Mouse (Mus musculus) embryonic facial prominence, embryonic 14.5 days (tissue): ENCODE results near the gene Zscan4-ps2. TPM values are rescaled to one million over a fixed set of nuclear protein-coding genes. Genes with fewer than 3 reads are reported as not detected.
"Not testable (repeated sequence)": the region's sequence is repeated elsewhere in the genome, so short reads cannot be mapped to it uniquely, and the experiment has no call there.

Experiments used
- ATAC-seq: fragments of 200-750 bp; cut with Nextera tagmentation; 2 replicates; pipeline ENCODE4 v1.8.0; 2017; ENCODE audit warnings: low read depth, moderate number of reproducible peaks, moderate TSS enrichment
- DNase-seq: peaks from one replicate; pipeline ENCODE4 v3.0.0-alpha.2; 2015; ENCODE audit warnings: low spot score
- H3K27ac ChIP-seq: fragments of 300-500 bp; sonication (generic); replicated peaks from 2 replicates; pipeline ENCODE4 v1.5.1; 2014; ENCODE audit warnings: low read depth, mild to moderate bottlenecking, low read length, moderate library complexity
- H3K27me3 ChIP-seq: fragments of 300-500 bp; sonication (generic); replicated peaks from 2 replicates; pipeline ENCODE4 v1.6.1; 2014; ENCODE audit warnings: low read length; ENCODE audit not compliant: control insufficient read depth, insufficient read depth
- H3K36me3 ChIP-seq: fragments of 300-500 bp; sonication (generic); 2 replicates; pipeline ENCODE4 v1.6.1; 2014; ENCODE audit warnings: low read length, mixed read lengths; ENCODE audit not compliant: control insufficient read depth, insufficient read depth
- H3K4me1 ChIP-seq: fragments of 300-500 bp; sonication (generic); 2 replicates; pipeline ENCODE4 v1.6.1; 2014; ENCODE audit warnings: antibody characterized with exemption, low read length; ENCODE audit not compliant: control insufficient read depth, insufficient read depth
- H3K4me2 ChIP-seq: fragments of 300-500 bp; sonication (generic); 2 replicates; pipeline ENCODE4 v1.6.1; 2014; ENCODE audit warnings: low read depth, mild to moderate bottlenecking, low read length, moderate library complexity, mixed read lengths
- H3K4me3 ChIP-seq: fragments of 300-500 bp; sonication (generic); 2 replicates; pipeline ENCODE4 v1.5.1; 2014; ENCODE audit warnings: low read depth, mild to moderate bottlenecking, low read length
- H3K9ac ChIP-seq: fragments of 300-500 bp; sonication (generic); 2 replicates; pipeline ENCODE4 v1.6.1; 2014; ENCODE audit warnings: low read depth, mild to moderate bottlenecking, low read length, moderate library complexity, mixed read lengths
- H3K9me3 ChIP-seq: fragments of 300-500 bp; sonication (generic); 2 replicates; pipeline ENCODE4 v1.6.1; 2016; ENCODE audit warnings: low read length; ENCODE audit not compliant: control insufficient read depth
- WGBS: fragments of 180-500 bp; shearing (Covaris S2); extraction: QIAGEN DNeasy Blood & Tissue Kit; methylation state at CpG from one replicate; pipeline ENCODE4 v1.1.7; 2014; 5-methylcytosine and 5-hydroxymethylcytosine counted together
- polyA plus RNA-seq: library from polyadenylated mRNA; unstranded; fragments of >200 nt; fragmentation: Nextera tagmentation; extraction: Ambion mirVana; gene quantifications from 2 replicates; pipeline ENCODE4 v1.2.1, GENCODE M21; 2014

Zscan4-ps2 gene
- polyA plus RNA-seq = not detected in 2 replicates

- ATAC-seq = not testable (repeated sequence)
- WGBS = 69% methylated on average over 1 of the region's 1 CpGs
Observed at GRCm38 (mm10) chr7:11514010-11514409, at the start of gene Zscan4-ps2. Gene Zscan4-ps2, plus strand, starts transcription at chr7:11514310.

More at GRCm38 (mm10) chr7:11514010-11514409, at the start of gene Zscan4-ps2:
- H3K27me3 ChIP-seq, DNase-seq, H3K4me1 ChIP-seq, H3K9me3 ChIP-seq, H3K27ac ChIP-seq, H3K36me3 ChIP-seq, H3K4me3 ChIP-seq, H3K9ac ChIP-seq, H3K4me2 ChIP-seq: not testable (repeated sequence)

Other genes starting within 250 kb of the Zscan4-ps2 start
- not detected in 2 replicates for gene Zscan4e, start 203.6 kb upstream of the Zscan4-ps2 start, polyA plus RNA-seq
- not detected in 2 replicates for gene Zscan4f, start 116.4 kb upstream of the Zscan4-ps2 start, polyA plus RNA-seq
- gene Zscan4-ps3, start 95.0 kb downstream of the Zscan4-ps2 start, polyA plus RNA-seq = not detected in 2 replicates
- gene Vmn1r72, start 165.8 kb downstream of the Zscan4-ps2 start, polyA plus RNA-seq = not detected in 2 replicates
- not detected in 2 replicates for gene Vmn1r73, start 216.0 kb downstream of the Zscan4-ps2 start, polyA plus RNA-seq